Mouse (Mus musculus): ENCODE measurements around the gene Tpt1. TPM values are rescaled to one million over a fixed set of nuclear protein-coding genes. Genes with fewer than 3 reads are reported as not detected.
"Not testable (repeated sequence)": the region's sequence is repeated elsewhere in the genome, so short reads cannot be mapped to it uniquely, and the experiment has no call there.

The Tpt1 gene
- polyA plus RNA-seq, 1 experiment from 2014 or later, result 1,011 TPM

DNA sequence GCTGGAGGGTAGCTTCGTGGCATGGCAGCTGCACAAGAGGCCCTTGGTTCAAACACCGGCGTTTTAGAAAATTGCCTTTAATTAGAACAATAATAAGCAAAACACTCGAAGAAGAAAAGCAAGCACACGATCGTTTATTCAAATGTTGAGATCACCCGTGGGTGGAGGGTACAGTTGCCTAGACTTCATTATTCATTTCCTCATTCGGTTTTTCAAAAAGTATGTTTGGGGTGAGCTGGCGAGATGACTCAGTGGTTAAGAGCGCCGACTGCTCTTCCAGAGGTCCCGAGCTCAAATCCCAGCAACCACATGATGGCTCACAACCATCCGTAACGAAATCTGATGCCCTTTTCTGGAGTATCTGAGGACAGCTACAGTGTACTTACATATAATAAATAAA is 15.1 kb upstream of the Tpt1 start:
- peak overlapping the region; percentile 60; the same call in 1 of the 2 replicates for H3K27ac ChIP-seq
- not testable (repeated sequence) for H3K9ac ChIP-seq; ATAC-seq (replicated peaks; ENCODE audit: low FRiP score); H3K4me3 ChIP-seq (replicated peaks); H3K9me3 ChIP-seq (replicated peaks); H3K27me3 ChIP-seq; H3K36me3 ChIP-seq
- H3K4me2 ChIP-seq, result peak overlapping the region; percentile 71; the same call in 1 of the 2 replicates
- 63% methylated on average over 14 of the region's 14 CpGs for WGBS
- peaks cover 33% of the 10 kb centered on the region for H3K4me1 ChIP-seq

DNA sequence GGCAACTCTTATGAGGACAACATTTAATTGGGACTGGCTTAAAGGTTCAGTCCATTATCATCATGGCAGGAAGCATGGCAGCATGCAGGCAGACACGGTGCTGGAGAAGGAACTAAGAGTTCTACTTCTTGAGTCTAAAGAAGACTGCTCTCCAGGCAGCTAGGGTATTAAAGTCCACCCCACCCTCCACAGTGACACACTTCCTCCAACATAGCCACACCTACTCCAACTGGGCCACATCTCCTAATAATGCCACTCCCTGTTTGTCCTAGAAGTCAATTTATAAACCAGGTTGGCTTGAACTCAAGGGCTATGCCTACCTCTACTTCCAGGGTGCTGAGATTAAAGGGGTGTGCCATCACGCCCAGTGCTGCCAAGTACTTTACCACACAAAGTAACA is 12.9 kb upstream of the Tpt1 start:
- Histone ChIP-seq H3K27me3 (peaks cover 5% of the 10 kb centered on the region; the same call in 1 of the 2 replicates), H3K4me1 (peaks cover 49% of the 10 kb centered on the region), H3K9me3 (replicated peaks) (no peaks in the 10 kb centered on the region), H3K4me3 (replicated peaks) (no peak overlapping the region), H3K9ac (no peak overlapping the region), H3K4me2 (no peak overlapping the region), H3K27ac (no peak overlapping the region), H3K36me3 (no peaks in the 10 kb centered on the region)
- 80% methylated on average over 2 of the region's 2 CpGs for WGBS
- ATAC-seq (replicated peaks; ENCODE audit: low FRiP score), result no peak

DNA sequence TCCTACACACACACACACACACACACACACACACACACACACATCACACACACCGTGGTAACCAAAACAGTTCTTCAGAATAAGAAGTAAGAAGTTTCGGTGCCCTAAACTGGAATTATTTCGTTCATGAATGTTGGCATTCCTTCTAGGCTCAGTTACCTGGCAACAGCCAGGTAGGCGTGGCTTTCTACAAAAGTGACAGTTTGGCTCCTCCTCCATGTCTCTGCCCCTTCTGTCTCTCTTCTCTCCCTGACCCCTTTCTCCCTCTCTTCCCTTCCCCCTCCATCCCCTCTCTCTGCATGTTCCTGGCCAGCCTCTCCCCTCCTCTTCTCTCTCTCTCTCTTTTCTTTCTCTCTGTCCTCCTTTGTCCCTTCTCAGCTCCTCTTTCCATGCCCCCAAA is 11.9 kb upstream of the Tpt1 start:
- H3K4me3 ChIP-seq (replicated peaks), result peak overlapping the region; percentile 48; the same call in 1 of the 2 replicates
- 49% methylated on average over 4 of the region's 4 CpGs for WGBS
- H3K4me2 ChIP-seq, result peak overlapping the region; percentile 92
- no peaks in the 10 kb centered on the region for H3K9me3 ChIP-seq (replicated peaks)
- H3K36me3 ChIP-seq, result no peaks in the 10 kb centered on the region
- ATAC-seq (replicated peaks; ENCODE audit: low FRiP score), result no peak
- peak overlapping the region; percentile 99 for H3K27ac ChIP-seq
- peaks cover 5% of the 10 kb centered on the region; the same call in 1 of the 2 replicates for H3K27me3 ChIP-seq
- H3K4me1 ChIP-seq, result peaks cover 57% of the 10 kb centered on the region
- H3K9ac ChIP-seq, result no peak overlapping the region

DNA sequence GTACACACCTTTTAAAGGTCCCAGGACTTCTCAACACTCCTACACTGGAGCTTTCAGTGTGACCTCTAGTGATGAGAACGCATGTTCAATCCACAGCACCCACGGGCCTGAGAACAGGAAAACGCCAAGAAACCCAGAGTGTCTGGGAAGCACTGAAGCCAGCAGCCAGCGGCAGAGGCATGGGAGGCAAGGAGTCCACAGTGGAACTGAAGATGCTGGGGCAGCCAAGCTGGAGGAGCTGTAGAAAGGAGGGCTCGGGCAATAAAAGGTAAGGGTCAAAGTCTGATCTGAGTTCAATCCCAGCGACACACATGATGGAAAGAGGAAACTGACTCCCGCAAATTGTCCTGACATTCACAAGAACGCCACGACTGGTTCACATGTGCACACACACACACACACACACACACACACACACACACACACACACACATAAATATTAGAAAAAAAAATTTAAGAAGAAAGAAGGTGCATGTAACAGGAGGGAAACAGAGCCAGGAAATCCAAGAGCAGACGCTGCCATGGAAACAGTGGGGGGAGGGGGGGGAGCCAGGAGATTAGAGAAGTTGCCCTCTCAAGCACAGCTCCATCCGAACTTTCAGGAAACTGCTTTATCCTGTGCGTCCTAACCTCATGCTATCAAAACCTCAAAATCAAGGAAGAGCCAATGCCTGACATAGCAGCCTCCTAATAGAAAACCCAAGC is 11.2 kb upstream of the Tpt1 start:
- peak overlapping the region; percentile 40; the same call in 1 of the 2 replicates for H3K9ac ChIP-seq
- ATAC-seq (replicated peaks; ENCODE audit: low FRiP score), result peak; percentile 49
- H3K4me1 ChIP-seq, result peaks cover 50% of the 10 kb centered on the region
- H3K27me3 ChIP-seq, result 0 out of 2 replicates have a peak, but pooled peaks cover 5% of the 10 kb centered on the region
- H3K4me2 ChIP-seq, result peak overlapping the region; percentile 92
- peak overlapping the region; percentile 48 for H3K4me3 ChIP-seq (replicated peaks)
- no peaks in the 10 kb centered on the region for H3K36me3 ChIP-seq
- no peaks in the 10 kb centered on the region for H3K9me3 ChIP-seq (replicated peaks)
- H3K27ac ChIP-seq, result peak overlapping the region; percentile 99
- 6% methylated on average over 12 of the region's 12 CpGs for WGBS

DNA sequence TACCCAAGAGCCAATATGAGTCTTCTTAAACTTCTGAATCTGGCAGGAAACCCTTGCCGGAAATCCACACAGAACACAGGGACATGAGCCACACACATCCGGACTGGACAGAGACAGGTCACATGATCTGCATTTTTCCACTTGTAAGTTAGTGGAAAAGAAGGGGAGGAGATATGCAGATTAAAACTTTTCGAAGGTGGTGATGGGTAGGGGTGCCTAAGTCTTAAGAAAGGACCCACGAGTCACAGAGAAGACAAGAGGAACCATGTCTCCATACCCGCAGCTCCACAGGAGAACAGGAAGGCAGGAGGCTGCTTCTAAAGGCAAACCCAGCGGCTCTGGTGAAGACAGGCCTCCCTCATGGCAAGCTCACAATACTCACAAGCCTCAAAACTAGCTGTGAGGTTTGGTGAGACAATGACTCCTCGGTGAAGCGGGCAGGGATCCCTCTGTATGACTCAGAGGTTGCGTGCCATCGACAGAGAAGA is 10.6 kb upstream of the Tpt1 start:
- Histone ChIP-seq H3K27ac (peak overlapping the region; percentile 99), H3K9ac (peak overlapping the region; percentile 74), H3K36me3 (no peaks in the 10 kb centered on the region), H3K9me3 (replicated peaks) (no peaks in the 10 kb centered on the region), H3K27me3 (no peaks in the 10 kb centered on the region), H3K4me3 (replicated peaks) (peak overlapping the region; percentile 48), H3K4me2 (peak overlapping the region; percentile 92), H3K4me1 (peaks cover 44% of the 10 kb centered on the region)
- ATAC-seq (replicated peaks; ENCODE audit: low FRiP score), result peak; percentile 91
- WGBS, result under 1% methylated on average over 10 of the region's 10 CpGs

DNA sequence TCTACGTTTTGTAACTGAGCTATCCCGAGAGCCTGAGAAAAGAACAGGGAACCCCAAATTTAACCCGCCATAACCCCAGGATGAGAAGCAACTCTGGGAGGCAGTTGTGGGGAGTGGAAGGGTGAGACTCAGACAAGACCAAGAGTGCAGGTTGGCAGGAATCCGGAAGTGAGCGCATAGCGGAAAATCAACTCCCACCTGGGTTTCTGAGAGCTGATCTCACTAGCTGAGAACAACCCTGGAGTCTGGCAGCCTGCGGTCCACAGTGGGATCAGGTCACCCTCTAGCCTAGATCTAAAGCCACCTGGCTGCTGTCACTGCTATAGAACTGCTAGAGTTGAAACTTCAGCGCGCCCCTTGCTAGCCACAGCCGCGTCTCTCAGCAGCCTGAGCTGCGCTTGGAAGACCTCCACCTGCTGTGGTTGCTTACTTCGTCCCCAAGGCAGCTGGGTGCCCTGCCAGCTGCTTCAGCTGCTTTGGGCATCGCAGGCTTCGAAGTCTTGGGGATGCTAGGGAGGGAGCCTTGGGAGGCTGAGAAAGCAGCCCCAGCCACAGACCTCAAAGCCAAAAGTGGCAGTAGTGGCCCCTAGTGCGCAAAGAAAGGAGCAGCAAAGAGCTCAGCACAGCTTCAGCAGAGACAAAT is 10.0 kb upstream of the Tpt1 start:
- Histone ChIP-seq H3K4me2 (peak overlapping the region; percentile 92), H3K9me3 (replicated peaks) (no peaks in the 10 kb centered on the region), H3K36me3 (no peaks in the 10 kb centered on the region), H3K4me1 (peaks cover 40% of the 10 kb centered on the region), H3K27ac (peak overlapping the region; percentile 99), H3K27me3 (no peaks in the 10 kb centered on the region), H3K9ac (peak overlapping the region; percentile 74), H3K4me3 (replicated peaks) (peak overlapping the region; percentile 48)
- peak; percentile 54 for ATAC-seq (replicated peaks; ENCODE audit: low FRiP score)
- under 1% methylated on average over 16 of the region's 16 CpGs for WGBS

DNA sequence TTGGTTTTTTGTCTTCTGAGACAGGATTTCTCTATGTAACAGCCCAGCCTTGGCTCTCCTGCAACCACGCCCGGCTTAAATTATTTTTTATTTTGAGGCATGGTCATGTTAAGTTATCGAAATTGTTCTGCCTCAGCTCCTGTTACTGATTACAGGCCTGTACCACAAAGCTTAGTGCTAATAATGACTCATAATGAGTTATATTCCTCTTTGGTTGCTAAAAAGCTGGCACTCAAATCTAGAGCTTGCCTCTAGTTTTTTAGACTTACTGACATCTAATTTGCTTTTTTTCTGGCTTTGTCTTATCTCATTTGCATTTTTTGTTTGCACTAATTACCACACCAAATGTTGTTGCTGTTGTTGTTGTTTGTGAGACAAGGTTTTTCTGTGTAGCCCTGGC is 8.3 kb upstream of the Tpt1 start:
- H3K27me3 ChIP-seq, result no peaks in the 10 kb centered on the region
- H3K4me1 ChIP-seq, result peaks cover 40% of the 10 kb centered on the region
- H3K9me3 ChIP-seq (replicated peaks), result no peaks in the 10 kb centered on the region
- no peak for ATAC-seq (replicated peaks; ENCODE audit: low FRiP score)
- H3K4me2 ChIP-seq, result no peak overlapping the region
- 93% methylated on average over 3 of the region's 3 CpGs for WGBS
- H3K4me3 ChIP-seq (replicated peaks), result no peak overlapping the region
- H3K9ac ChIP-seq, result no peak overlapping the region
- H3K36me3 ChIP-seq, result no peaks in the 10 kb centered on the region
- 0 out of 2 replicates have a peak overlapping the region, but pooled peaks have one; percentile 39 for H3K27ac ChIP-seq

DNA sequence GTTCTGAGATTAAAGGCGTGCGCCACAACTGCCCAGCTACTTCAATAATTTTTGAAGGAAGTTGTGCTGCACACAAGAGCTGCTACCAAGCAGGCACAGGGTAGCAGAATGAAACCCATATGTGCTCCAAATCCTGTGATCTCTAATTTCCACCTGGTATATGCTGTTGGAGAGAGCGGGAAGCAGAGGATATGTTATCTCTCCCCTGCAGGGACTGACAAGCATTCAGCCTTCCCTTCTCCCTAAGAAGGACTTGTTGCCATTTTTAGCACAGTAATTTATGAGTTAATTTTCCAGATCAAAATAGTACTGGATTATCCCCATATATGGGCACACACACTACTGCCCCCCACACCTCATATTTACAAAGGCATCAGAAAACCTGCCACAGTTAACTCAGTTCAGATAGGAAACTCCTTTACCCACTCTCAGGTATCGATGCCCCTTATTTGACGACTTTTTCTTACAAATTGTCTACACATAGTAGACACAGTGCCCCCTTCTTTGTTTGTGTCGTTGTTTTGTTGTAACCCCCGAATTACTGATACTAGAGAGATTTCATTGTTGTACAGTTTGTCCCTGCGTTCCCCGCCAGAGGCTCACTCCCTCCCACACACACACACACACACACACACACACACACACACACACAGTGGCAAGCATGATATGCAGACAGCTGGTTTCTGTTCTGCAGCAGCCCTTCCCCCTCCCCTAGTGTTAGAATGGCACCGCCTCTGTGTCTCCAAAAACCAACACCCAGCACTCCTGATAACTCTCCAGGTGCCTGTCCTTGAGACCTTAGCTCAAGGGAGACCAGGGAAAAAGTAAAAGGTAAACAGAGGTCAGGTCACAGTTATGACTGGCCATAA is 7.6 kb upstream of the Tpt1 start:
- Histone ChIP-seq H3K27me3 (no peaks in the 10 kb centered on the region), H3K4me2 (0 out of 2 replicates have a peak overlapping the region, but pooled peaks have one; percentile 7), H3K9ac (no peak overlapping the region), H3K27ac (0 out of 2 replicates have a peak overlapping the region, but pooled peaks have one; percentile 39), H3K4me1 (peaks cover 40% of the 10 kb centered on the region), H3K36me3 (no peaks in the 10 kb centered on the region), H3K9me3 (replicated peaks) (no peaks in the 10 kb centered on the region), H3K4me3 (replicated peaks) (no peak overlapping the region)
- 53% methylated on average over 10 of the region's 10 CpGs for WGBS
- ATAC-seq (replicated peaks; ENCODE audit: low FRiP score), result no peak; the same call in 1 of the 2 replicates

DNA sequence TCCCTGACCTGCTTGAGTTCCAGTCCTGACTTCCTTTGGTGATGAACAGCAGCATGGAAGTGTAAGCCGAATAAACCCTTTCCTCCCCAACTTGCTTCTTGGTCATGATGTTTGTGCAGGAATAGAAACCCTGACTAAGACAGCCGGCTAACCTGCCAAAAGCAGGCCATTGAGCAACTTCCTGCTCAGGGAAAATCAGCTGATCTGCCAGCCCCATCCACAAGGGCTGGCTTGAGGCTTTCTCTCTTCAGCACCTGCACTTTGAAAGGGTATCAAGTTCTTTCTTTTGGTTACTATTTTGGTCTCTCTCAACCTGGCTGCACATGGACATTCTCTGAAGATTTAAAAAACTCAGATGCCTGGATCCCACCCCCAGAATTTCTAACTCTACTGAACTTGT is 3.1 kb upstream of the Tpt1 start:
- not testable (repeated sequence) for H3K9ac ChIP-seq; H3K4me2 ChIP-seq; H3K9me3 ChIP-seq (replicated peaks); H3K27me3 ChIP-seq; H3K27ac ChIP-seq; H3K36me3 ChIP-seq; ATAC-seq (replicated peaks; ENCODE audit: low FRiP score); H3K4me3 ChIP-seq (replicated peaks)
- peaks cover 17% of the 10 kb centered on the region for H3K4me1 ChIP-seq
- 70% methylated on average over 2 of the region's 2 CpGs for WGBS

DNA sequence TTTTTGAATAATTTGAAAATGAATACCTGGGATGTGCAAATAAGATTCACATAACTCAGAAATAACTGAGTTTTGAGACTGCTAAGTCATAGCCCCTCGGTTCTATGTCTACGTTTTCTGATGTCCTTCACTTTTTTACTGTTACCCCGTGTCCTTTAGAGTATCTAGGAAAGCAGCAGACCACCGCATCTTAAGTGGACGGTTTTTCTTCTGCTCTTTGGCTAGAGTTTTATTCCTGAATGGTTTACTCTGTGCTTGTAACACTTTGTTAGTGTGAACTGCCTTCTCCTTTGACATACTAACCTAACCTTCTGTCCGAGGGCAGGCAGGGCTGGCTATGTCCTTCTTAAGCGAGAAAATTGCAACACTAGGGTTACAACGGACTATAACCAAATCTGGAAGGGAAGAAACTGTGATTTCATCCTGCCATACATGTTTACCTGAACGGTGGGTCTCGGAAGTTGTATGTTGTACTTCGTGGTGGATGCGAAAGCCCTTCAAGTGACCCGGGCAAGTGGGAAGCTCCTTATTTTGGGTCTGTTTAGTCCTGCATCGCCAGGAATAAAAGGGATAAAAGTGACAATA is 690 bp upstream of the Tpt1 start:
- no peaks in the 10 kb centered on the region for H3K27me3 ChIP-seq
- no peak for ATAC-seq (replicated peaks; ENCODE audit: low FRiP score)
- H3K4me3 ChIP-seq (replicated peaks), result peak overlapping the region; percentile 88
- H3K4me2 ChIP-seq, result peak overlapping the region; percentile 61
- H3K4me1 ChIP-seq, result peaks cover 25% of the 10 kb centered on the region
- H3K9me3 ChIP-seq (replicated peaks), result no peaks in the 10 kb centered on the region
- peak overlapping the region; percentile 93 for H3K9ac ChIP-seq
- H3K27ac ChIP-seq, result peak overlapping the region; percentile 99
- peaks cover 28% of the 10 kb centered on the region for H3K36me3 ChIP-seq
- 5% methylated on average over 14 of the region's 14 CpGs for WGBS

DNA sequence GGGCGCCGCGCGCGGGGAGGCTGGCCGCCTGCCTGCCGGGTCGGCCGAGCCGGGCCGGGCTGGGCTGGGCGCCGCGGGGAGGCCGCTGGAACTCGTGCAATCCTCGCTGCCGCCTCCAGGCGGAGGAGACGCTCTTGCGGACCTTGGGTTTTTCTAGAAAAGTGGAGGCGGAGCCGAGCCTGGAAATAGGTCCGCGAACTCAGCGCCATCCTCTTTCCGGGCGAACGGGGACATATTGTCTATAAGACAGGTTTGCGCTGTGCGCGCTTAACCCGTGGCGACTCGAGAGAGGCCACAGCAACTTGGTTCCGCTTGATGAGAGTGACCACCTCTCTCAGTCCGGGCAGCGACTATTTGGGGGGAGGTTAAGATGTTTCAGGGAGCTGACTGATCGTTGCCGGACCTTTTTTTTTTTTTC is 814 bp downstream of the Tpt1 start:
- peaks cover 43% of the 10 kb centered on the region for H3K36me3 ChIP-seq
- H3K27ac ChIP-seq, result peak overlapping the region; percentile 99
- WGBS, result under 1% methylated on average over 40 of the region's 40 CpGs
- H3K4me2 ChIP-seq, result peak overlapping the region; percentile 60
- H3K9me3 ChIP-seq (replicated peaks), result no peaks in the 10 kb centered on the region
- peak overlapping the region; percentile 93 for H3K9ac ChIP-seq
- H3K4me1 ChIP-seq, result peaks cover 25% of the 10 kb centered on the region
- H3K27me3 ChIP-seq, result no peaks in the 10 kb centered on the region
- H3K4me3 ChIP-seq (replicated peaks), result peak overlapping the region; percentile 88
- peak; percentile 66 for ATAC-seq (replicated peaks; ENCODE audit: low FRiP score)

Measured in kidney, embryonic 15.5 days (tissue).